Mouse (Mus musculus): ENCODE data around the gene Cyp17a1.

Gene Cyp17a1

DNA sequence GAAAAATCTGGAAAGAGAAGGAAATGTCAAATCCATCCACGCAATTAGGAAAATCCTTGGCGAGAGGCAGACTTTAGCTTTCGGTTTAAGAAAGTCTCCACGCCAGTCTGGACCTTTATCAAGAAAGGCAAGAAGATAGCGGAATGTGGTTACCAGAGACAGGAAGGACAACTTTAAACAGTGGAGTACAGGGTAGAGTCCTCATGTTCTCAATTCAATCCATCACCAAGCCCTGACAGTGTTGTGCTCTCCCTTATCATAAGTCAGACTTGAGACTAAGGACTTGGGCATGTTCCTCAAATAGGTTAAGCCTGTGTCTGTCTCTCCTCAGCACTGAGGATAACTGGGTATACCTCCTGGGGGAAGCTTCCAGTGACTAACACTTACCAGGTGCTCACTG is 3.2 kb downstream of the Cyp17a1 start:
- DNase-seq: no peak

DNA sequence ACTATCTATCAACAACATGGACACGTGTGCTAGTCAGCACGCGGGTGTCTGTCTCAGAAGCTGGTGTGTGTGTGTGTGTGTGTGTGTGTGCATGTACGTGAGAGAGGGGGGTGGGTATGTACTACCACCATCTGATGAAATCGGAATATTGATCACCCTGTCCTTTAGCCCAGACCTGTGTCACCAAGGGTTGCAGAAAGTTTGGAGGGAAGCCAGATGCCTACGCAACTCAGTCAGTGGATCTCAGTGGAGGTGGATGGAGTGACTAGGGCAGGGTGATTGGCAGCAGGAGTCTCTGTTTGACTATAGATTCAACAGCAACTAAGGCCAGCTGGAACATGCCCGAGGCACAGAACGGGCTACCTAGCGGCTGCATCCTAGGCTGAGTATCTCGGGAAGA is 4.7 kb downstream of the Cyp17a1 start:
- no peak for DNase-seq

DNA sequence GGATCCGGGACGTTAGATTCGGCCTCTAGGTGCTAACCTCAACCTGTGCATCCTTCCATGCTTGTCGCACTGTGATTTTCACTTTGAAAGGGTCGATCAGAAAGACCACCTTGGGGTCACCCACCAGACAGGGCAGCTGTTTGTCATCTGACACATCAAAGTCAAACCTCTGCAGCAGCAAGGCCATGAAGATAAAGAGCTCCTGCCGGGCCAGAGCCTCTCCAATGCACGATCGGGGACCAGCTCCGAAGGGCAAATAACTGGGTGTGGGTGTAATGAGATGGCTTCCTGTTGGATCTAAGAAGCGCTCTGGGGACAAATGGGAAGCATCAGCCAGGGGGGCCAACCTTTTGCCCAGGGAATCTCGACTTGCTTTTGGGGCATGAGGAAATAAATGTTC is 5.7 kb downstream of the Cyp17a1 start:
- DNase-seq: no peak

DNA sequence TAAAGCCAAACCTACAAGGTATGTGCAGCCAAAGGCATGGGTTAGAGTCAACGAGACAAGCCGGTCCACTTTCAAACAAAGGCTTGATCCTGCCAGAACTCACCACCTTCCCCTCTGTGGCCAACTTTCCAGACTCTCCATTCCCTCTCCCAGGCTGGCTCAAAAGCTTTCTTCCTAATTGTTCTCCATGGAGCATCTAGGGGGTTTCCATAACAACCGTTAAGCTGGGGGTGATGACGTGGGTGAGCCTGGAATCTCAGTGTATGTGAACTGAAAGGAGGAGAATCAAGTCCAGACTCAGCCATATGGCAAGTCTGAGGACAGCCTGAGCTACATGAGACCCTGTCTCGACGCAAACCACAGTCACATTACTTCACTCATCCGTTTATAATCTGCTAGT is 7.5 kb downstream of the Cyp17a1 start:
- no peak for DNase-seq

DNA sequence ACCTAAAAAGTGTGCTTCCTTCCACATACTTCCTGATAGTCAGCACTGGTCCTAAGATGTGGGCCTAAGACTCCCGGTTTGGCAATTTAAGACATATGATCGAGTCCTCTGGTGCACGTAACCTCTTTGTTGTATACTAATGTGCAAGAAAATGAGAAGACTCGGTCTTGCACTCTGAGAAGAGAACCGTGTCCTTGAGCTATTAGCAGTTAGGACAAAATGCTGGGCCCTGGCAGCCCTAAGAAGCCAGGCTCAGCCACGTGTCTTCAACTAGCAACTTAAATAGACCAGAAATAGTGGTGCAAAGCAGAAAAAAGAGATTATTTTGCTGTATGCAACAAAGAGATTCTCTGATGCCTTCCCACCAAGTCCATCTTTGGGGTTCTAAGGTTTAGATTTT is 10.2 kb downstream of the Cyp17a1 start:
- DNase-seq: no peak

DNA sequence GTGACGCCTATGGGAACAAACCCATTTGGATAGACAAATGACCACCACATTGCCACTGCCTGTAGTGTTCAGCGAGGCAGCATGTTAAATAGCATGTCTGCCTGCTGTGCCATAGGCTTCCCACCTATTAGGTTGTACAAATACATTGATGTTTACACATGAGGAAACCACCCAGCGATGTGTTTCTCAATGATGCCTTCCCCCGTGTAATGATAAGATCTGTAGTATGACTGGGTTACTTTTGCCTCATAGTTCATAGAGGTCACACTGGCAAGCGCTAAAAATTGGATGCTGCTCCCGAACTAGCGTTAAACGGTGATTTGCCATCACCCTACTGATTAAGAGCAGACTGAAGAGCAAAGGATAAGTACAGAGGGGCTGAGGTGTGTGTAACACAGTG is 10.8 kb downstream of the Cyp17a1 start:
- no peak for DNase-seq

DNA sequence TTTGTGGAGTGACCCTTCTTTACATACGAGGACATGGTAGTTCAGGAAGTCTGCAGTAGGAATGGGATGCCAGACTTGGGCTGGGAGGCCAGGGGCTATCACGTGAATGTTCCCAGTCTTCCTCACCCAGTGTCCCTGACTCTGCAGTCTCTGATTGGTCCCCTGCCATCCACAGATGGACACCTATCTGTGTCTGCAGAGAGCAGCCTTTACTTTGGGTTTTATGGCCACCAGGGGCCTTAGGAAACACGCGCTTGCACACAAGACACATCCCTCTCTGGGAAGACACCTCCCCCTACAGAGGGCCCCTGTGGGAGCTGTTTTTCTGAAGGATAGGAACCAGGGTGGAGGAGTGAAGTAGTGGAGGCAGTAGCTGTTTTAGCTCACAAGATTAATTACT is 11.5 kb downstream of the Cyp17a1 start:
- no peak for DNase-seq

DNA sequence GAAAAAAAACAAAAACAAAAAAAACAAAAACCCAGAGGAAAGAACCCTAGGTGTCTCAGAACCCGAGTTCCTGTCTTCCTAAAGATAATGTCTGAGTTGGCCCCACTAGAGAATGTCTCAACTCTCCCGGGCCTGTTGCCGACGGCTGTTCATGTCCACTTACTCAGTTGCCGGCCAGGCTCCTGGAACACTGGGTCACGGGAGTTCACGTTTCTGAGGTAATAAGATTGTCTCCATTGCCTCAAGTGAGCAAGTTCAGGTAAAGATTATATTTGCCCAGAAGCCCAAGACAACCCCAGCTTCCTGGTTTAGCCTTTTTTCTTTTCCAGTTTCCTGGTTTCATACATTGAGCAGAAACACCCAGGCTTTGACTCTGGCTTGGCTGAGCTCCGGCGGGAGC is 14.1 kb downstream of the Cyp17a1 start:
- no peak for DNase-seq

DNA sequence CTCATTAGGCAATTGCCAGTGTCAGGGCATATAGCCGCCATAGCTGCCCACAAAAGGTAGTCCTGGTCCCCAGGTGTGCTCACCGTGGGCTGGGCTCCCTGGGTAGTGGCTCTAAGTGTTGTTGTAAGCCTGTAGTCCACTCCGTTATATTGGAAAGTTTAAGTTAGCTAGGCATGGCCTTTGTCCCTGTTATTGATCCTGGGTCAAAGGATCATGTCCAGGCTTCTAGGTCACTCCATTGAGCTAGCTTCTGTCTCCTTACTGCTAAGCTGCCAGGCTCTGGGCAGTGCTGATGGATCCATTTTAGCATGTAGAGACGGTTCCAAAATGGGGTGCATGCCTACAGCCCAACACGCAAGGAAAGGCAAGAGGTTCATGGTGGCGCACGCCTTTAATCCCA is 14.6 kb downstream of the Cyp17a1 start:
- DNase-seq: no peak

DNA sequence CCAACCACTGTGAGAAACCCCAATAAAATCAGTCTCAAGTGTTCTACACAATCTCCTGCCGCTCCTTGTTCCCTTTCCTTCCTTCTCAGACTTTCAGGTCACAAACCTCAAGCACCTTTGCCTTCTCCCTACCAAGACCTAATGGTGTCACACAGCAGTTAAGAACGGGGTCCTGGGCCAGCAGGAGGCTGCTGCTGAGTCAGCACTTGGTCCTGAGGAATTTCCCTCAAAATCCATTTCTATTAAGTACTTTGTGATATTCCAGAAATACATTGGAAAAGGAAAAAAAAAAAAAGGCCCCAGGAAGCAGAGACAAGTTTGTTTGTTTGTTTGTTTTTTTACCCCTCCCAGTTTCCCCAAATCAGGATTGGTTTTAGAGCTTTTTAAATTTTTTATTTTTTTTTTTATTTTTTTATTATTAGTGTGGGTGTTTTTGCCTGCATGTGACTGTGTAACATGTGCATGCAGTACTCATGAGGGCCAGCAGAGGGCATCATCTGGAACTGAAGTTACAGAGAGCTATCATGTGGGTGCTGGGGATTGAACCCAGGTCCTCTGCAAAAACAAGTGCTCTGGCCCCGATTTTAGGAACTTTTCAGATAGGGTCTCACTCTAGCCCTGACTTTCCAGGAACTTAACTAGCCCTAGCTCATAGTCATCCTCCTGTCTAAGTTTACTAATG is 15.5 kb downstream of the Cyp17a1 start:
- peak; percentile 27 to 37 for DNase-seq

DNA sequence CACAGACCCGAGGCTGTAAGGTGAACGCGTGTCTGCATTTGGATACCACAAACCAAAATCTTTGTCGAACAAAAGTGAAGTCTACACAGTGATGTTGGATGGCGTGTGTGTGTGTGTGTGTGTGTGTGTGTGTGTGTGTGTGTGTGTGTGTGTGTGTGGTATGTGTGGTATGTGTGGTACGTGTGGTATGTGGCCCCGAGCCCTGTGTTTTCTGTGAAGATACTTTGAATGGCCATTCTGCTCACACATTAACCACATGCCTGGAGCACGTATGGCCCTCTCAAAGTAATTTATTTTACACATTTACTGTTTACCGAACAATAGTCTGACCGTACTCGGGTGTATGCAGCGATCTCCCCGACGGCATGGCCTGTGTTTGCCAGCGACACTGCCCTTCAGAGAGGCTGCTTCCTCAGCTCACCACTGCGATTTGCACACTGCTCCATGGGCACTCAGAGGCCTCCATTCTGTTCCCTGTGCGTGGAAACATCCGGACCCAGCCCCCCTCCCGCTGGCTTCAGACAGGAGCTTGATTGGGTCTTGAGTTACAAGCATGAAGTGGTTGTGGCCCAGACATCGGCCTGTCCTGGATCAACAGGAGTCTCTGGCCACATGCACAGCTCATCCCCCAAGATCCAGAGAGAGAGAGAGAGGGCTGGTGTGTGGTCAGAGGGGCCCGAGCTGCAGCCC is 16.7 kb downstream of the Cyp17a1 start:
- no peak for DNase-seq

DNA sequence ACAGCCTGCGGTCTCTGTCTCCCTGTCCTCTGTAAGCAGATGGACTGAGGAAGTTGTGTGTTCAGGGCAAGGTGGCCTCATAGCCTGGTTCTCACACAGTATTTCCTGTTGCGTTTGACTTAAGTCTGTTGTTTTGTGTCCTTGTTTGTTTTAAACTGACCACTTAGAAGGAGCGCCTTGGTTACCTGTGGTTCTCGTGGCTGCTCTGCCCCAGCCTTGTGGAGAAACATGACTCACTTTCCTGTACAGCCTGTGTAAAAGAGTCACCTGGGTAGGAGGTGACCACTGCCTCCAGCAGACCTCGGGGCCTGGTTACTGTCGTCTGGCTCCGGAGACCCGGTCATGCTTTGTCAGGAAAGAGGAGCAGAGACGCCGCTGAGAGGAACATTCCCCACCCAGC is 17.3 kb downstream of the Cyp17a1 start:
- no peak for DNase-seq

DNA sequence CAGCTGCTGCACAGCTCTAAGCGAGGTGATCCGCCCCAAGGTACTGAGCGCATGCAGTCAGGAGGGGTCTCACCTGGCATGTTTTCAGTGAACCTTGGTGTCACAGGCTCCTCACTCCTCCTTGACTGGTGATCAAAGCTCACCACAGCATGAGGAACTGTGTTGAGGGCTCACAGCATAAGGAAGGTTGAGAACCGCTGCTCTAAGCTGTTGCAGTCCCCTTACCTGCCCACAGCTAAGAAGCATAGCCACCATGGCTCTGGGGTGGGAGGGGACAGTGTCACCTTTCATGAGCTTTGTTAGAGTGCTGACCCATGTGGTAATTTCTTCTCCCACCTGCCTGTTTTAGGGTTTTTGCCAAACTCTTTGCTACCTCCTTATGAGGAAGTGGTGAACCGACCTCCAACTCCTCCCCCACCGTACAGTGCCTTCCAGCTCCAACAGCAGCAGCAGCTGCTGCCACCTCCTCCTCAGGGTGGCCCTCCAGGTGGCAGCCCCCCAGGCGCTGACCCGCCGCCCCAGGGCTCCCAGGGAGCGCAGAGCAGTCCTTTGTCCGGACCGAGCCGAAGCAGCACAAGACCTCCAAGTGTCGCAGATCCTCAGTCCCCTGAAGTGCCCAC is 19.2 kb downstream of the Cyp17a1 start:
- DNase-seq: peak; percentile 63 to 79

DNA sequence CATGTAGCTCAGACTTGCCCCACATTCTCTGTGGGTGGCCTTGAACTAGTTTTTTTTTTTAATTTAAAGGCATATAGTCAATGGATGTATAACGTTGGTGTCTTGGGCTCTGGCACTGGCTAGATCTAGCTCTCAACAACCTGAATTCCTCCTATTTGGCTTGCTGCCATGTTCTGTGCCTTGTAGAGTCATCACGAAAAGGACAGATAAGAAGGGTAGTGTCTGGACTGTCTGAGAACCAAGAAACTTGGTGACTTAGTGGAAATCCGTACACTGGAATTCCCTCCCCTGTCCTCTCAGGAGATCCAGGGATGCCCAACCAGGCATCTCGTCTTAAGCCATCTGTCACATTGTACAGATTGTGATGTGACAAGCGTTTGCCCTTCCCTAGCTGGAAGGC is 19.8 kb downstream of the Cyp17a1 start:
- DNase-seq: no peak

DNA sequence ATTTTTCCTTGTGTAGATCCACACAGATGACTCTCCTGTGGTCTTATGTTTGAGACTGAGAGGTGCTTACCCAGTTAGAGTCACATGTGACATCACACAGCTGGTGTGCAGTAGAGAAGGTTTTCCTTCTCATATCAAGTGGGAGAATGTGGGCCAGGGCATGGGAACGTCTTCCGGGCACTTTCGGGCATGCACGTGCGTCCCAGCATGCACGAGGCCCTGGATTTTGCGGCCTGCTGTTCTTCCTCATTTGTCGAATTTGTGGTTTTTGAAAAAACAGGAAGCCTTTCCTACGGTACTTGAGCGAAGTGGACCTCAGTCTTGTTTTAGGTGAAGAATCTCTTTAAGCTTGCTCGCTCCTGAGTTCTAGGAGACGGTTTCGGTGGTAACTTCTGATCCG is 24.4 kb downstream of the Cyp17a1 start:
- DNase-seq: no peak

DNA sequence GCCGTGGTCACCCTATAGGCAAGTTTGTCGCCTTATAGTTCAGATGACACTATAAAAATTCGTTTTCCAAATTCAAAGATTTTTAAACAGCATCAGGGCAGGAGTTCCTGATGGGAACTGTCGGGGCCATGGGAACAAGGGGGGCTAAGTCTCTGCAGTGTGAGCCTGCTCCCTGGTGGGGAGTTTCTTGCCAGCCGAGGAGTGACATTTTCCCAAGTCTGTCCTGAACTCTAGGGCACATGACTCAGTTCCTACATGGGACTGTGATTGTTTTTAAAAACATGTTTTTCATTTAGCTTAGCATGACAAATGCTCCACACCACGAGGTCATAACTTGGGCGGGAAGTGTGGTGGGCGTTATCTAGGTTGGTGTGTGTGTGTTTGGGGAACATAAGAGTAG is 25.1 kb downstream of the Cyp17a1 start:
- no peak for DNase-seq

DNA sequence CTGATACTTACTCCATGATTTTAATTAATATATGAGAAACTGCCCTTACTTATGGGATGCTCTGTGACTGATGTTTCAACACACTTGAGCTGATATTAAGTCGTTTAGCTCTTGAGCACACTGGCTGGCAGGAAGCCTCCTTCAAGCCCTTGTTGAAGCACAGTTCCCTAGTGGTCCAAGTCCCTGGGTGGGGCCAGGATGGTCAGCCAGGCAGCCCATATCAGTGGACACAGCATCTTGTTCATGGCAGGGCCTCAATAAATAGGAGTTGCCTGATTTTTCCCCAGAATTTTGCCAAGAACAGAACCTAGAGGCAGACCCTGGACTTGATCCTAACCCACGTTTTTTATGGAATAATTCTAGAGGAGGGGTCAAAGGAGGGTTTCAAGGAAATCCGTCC is 25.7 kb downstream of the Cyp17a1 start:
- no peak for DNase-seq

DNA sequence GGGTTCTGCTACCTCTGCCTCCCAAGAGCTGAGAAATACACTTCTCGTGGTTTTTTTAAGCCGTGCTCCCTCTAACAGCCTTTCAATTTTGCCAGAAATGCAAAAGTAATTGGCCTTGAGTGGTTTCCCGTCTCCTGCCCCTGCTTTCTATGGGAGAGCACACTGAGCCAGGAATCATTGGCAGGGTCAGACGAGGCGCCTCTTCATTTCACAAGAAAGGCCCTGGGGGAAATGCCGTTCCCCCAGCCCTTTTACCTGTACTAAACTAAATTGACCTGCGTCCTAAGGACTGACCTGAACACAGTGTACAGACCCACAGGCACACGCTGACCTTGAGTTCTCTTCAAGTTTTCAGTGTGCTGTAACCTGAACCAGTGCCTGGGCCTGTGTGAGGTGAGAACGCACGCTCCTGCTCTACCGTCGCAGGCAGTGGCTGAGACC is 26.9 kb downstream of the Cyp17a1 start:
- no peak for DNase-seq

DNA sequence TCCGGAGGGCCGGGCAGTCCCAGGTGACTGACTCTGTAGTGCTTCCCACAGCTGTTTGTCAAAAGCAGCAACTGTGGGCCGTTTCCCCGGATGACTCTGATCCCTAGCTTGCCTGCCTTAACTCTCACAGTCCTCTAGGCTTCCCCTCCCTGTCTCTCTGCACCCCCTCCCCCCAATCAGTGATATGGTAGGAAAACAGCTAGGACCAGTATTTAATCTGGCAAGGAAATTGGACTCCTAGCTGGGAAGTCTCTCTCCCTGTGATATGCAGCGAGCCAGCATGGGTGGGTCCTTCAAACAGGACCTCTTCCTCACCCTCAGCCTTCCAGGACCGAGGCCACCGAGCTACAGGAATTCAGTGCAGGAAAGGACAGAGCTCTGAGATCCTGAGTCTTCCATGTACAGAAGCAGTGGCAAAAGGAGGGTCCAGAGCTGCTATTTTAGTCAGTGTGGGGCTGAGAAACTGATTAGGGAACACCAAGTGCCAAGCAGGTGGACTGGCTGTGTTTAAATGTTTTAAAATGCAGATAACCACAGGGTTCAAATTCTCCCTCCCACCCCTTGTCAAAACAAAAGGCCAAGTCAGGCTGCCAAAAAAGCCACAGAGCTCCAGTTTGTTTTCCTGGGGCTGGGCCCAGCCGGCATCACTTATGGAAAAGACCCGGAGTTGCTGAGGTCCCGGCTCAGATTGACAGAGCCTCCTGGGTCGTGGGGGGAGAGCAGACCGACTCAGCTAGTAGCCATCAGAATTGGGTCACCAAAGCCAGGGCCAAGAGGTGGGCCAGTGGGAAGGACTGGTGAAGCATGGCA is 28.0 kb downstream of the Cyp17a1 start:
- DNase-seq: no peak

DNA sequence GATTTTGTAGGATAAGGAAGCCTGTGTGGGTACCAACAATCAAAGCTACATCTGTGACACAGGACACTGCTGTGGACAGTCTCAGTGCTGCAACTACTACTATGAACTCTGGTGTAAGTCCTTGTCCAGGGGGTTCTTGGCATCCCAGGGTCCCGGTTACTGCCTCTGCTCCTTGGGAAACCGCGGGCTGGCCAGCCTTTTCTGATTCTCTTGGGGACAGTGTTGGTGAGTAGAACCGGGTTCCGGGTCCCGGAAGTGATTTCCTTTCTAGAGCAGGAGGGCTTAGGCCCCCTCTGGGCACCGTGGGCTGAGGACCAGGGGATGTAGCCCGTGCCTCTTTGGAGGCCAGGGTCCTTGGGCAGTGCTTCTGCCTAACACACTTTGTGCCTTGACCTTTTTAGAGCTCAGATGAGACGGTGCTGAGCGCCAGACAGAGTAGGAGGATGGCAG is 28.6 kb downstream of the Cyp17a1 start:
- DNase-seq: no peak

DNA sequence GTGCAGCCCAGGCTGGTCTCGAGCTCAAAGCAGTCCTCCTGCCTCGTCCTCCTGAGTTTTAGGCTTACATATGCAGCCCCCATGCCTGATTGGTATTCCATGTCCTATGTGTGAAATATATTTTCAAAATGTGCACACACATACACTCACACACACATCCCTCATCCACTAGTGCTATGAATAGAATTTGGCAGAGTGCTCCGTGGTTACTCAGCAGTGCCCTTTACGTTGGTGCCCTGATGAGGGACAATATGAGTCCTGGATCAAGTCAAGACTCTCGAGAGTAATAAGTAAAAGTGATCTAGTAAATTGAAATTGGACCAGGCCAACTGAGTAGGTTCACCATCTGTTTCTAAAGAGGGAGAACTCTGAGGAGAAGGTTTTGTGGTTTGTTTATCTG is 29.7 kb downstream of the Cyp17a1 start:
- DNase-seq: no peak

DNA sequence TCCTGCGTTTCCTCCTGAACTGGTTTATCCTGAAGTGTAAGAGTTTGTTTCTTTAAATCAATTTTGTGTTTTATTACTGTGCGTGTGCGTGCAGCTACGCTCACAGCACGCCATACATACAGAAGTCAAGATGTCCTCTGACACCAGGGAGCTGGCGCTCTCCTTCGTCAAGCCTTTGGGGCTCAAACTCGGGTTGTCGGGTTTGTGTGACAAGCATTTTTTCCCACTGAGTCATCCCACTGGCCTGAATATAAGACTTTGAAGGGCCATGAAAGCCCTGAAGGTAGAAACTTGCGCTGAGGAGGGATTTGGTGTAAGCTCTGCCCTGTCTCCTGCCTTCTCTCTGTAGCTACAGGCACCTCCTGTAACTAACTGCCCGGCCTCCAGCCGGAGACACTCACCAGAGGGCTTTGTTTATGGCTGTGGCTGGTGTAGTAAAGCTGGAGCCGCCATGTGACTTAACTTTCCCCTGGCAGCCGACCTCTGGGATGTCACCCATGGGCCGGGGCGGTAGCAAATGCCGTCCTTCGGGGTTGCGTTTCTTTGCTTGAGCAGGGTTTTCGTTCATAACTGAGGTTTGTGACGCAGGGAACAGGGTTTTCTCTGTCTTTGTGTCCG is 30.7 kb downstream of the Cyp17a1 start:
- DNase-seq: no peak

All from thymus, postnatal 36 days (tissue).